Mouse (Mus musculus): ENCODE measurements around the gene Pdzrn4. TPM values are rescaled to one million over a fixed set of nuclear protein-coding genes. Genes with fewer than 3 reads are reported as not detected.

Gene Pdzrn4
- polyA plus RNA-seq, 1 experiment from 2014 or later, result 16.9 TPM

DNA sequence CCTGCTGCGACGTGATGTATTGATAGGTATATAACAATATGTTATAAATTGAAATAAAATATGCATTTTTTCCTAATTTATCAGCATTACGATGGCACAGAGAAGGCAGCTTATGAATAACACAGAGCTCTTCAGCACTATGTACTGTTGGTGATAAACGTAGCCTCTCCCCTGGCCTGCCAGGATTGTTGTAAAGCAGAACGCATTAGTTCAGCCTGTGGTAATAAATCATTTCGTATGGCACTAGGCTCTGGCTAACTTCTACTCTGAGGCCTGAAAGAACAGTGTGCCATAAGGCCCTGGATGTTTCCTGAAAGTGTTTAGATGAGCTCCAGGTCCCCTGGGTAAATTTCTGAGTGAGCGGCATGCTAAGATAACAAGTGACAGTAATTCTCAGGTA lies 55.9 kb downstream of the Pdzrn4 start:
- Histone ChIP-seq H3K27ac (ENCODE audit: low read length) (no peak overlapping the region), H3K4me2 (ENCODE audit: low read length) (no peak overlapping the region), H3K36me3 (ENCODE audit: control insufficient read depth, insufficient read depth) (no peaks in the 10 kb centered on the region), H3K27me3 (replicated peaks; ENCODE audit: control insufficient read depth, insufficient read depth, low read length) (no peaks in the 10 kb centered on the region), H3K9ac (replicated peaks; ENCODE audit: low read depth, low read length) (no peak overlapping the region), H3K9me3 (ENCODE audit: control insufficient read depth, low read length) (0 out of 2 replicates have a peak, but pooled peaks cover 4% of the 10 kb centered on the region), H3K4me3 (replicated peaks; ENCODE audit: low read length) (no peak overlapping the region), H3K4me1 (replicated peaks; ENCODE audit: control insufficient read depth, insufficient read depth, low read length) (peaks cover 5% of the 10 kb centered on the region)
- ATAC-seq, result no peak
- 92% methylated on average over 7 of the region's 7 CpGs for WGBS

DNA sequence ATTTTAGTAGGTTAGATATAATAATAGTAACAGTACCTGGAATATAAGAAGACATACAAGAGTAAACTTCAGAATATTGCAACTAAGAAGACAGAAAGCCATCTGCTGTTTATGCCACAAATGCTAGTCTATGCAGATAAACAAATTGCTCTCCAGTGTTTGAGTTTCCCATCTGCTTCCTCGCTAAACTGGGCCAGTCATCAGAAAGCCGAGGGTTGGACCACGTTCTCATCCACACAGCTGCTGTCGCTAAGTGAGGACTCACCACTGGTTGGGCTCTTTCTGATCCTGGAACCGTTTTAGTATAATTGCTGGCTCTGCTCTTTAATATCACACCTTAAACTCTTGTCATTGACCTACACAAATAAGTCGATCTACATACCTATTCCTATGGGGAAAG lies 85.5 kb downstream of the Pdzrn4 start:
- 65% methylated on average over 6 of the region's 6 CpGs for WGBS

DNA sequence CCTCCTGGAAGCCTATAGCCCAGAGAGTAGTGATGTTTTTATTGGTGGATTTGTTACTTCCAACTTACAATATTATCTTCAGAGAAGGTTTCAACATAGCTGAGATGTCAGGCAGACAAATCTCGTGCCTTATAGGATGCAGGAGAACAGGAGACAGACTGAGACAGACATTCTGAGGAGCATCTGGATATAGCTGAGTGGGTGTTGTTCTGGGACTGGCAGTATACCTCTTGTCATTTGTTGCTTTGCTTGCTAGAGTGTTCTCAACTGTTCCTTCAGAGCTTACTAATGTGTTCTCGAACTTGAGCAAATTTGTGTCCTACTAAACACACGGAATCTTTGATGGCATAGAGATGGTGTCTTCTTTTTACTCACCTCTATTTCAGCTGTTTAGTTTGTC lies 94.7 kb downstream of the Pdzrn4 start:
- H3K36me3 ChIP-seq (ENCODE audit: control insufficient read depth, insufficient read depth), result no peaks in the 10 kb centered on the region
- ATAC-seq, result no peak
- H3K27ac ChIP-seq (ENCODE audit: low read length), result no peak overlapping the region
- no peak overlapping the region for H3K4me2 ChIP-seq (ENCODE audit: low read length)
- H3K4me1 ChIP-seq (replicated peaks; ENCODE audit: control insufficient read depth, insufficient read depth, low read length), result no peaks in the 10 kb centered on the region; the same call in 1 of the 2 replicates
- H3K4me3 ChIP-seq (replicated peaks; ENCODE audit: low read length), result no peak overlapping the region
- H3K9ac ChIP-seq (replicated peaks; ENCODE audit: low read depth, low read length), result no peak overlapping the region
- WGBS, result 86% methylated on average over 3 of the region's 3 CpGs
- no peaks in the 10 kb centered on the region for H3K27me3 ChIP-seq (replicated peaks; ENCODE audit: control insufficient read depth, insufficient read depth, low read length)
- no peaks in the 10 kb centered on the region for H3K9me3 ChIP-seq (ENCODE audit: control insufficient read depth, low read length)

More for the DNA sequence above, 85.5 kb downstream of the Pdzrn4 start:
- no peak overlapping the region for H3K4me2 ChIP-seq (ENCODE audit: low read length)
- H3K9ac ChIP-seq (replicated peaks; ENCODE audit: low read depth, low read length), result no peak overlapping the region
- no peaks in the 10 kb centered on the region for H3K27me3 ChIP-seq (replicated peaks; ENCODE audit: control insufficient read depth, insufficient read depth, low read length)
- H3K36me3 ChIP-seq (ENCODE audit: control insufficient read depth, insufficient read depth), result no peaks in the 10 kb centered on the region
- peak; percentile 57; the same call in 1 of the 2 replicates for ATAC-seq
- H3K27ac ChIP-seq (ENCODE audit: low read length), result no peak overlapping the region
- H3K4me1 ChIP-seq (replicated peaks; ENCODE audit: control insufficient read depth, insufficient read depth, low read length), result no peaks in the 10 kb centered on the region
- H3K9me3 ChIP-seq (ENCODE audit: control insufficient read depth, low read length), result no peaks in the 10 kb centered on the region
- H3K4me3 ChIP-seq (replicated peaks; ENCODE audit: low read length), result no peak overlapping the region

DNA sequence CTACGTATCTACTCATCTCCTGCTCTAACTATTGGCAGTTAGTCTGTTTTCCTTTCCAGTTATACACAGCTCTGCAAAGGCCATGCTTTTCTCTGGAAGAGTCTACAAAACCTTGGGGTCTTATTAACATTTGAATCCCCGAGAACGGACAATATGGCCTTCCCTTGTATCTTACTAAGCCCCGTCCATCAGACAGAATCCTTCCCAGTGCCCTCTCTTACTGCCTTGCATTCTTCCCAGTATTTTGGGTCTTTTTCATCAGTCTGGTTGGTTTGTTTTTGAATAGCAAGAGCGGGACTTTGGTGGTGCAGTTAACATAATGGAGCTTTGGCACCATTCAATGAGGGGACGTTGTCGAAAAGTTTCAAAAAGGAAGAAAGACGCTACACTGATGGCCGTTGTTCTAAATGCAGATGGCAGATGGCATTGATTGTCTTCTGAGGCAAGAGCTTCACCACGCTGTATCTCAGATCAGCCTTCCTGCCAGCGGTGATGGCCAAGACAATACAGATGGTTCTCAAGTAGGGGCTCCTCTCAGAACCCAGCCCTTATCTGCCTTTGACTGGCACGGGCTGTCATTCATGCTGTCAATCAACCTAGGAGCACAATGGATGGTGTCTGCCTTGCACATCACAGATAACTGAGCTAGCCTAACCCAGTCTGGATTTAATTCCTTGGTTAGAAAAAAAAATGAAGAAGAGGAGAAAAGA lies 98.9 kb downstream of the Pdzrn4 start:
- no peaks in the 10 kb centered on the region for H3K9me3 ChIP-seq (ENCODE audit: control insufficient read depth, low read length)
- H3K27ac ChIP-seq (ENCODE audit: low read length), result no peak overlapping the region
- no peaks in the 10 kb centered on the region for H3K27me3 ChIP-seq (replicated peaks; ENCODE audit: control insufficient read depth, insufficient read depth, low read length)
- H3K4me3 ChIP-seq (replicated peaks; ENCODE audit: low read length), result no peak overlapping the region
- H3K9ac ChIP-seq (replicated peaks; ENCODE audit: low read depth, low read length), result no peak overlapping the region
- H3K4me2 ChIP-seq (ENCODE audit: low read length), result no peak overlapping the region
- ATAC-seq, result peak; percentile 85
- 50% methylated on average over 12 of the region's 12 CpGs for WGBS
- H3K4me1 ChIP-seq (replicated peaks; ENCODE audit: control insufficient read depth, insufficient read depth, low read length), result no peaks in the 10 kb centered on the region; the same call in none of the 2 replicates
- no peaks in the 10 kb centered on the region for H3K36me3 ChIP-seq (ENCODE audit: control insufficient read depth, insufficient read depth)

DNA sequence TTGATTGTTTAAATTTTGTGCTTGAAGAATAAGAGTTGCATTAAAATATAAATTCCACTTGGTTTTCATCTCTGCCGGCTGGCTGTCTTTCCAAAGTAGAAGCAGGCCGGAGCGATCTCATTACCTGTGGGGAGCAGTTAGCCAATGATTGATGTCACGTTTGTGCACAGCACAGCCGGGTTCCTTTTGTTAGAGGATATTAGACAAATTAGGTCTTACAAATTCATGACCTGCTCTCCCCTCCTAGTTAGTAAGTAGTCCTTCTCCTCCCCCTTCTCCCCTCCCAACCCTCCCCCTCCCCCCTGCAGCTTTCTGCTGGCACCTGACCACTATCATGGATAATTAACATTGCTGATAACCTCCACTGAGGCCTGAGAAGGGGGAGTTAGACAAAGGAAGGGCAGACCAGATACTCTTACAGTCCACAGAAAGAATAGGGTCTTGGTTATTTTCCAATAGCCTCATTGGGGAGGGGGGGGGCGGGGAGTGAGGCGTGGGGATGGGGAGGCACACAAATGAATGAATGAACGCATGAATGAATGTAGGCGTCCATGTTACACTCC lies 103.7 kb downstream of the Pdzrn4 start:
- Histone ChIP-seq H3K9me3 (ENCODE audit: control insufficient read depth, low read length) (no peaks in the 10 kb centered on the region), H3K4me2 (ENCODE audit: low read length) (no peak overlapping the region), H3K4me1 (replicated peaks; ENCODE audit: control insufficient read depth, insufficient read depth, low read length) (no peaks in the 10 kb centered on the region; the same call in none of the 2 replicates), H3K9ac (replicated peaks; ENCODE audit: low read depth, low read length) (no peak overlapping the region), H3K4me3 (replicated peaks; ENCODE audit: low read length) (no peak overlapping the region), H3K27ac (ENCODE audit: low read length) (no peak overlapping the region), H3K36me3 (ENCODE audit: control insufficient read depth, insufficient read depth) (no peaks in the 10 kb centered on the region), H3K27me3 (replicated peaks; ENCODE audit: control insufficient read depth, insufficient read depth, low read length) (no peaks in the 10 kb centered on the region)
- ATAC-seq, result no peak
- WGBS, result 12% methylated on average over 9 of the region's 9 CpGs

DNA sequence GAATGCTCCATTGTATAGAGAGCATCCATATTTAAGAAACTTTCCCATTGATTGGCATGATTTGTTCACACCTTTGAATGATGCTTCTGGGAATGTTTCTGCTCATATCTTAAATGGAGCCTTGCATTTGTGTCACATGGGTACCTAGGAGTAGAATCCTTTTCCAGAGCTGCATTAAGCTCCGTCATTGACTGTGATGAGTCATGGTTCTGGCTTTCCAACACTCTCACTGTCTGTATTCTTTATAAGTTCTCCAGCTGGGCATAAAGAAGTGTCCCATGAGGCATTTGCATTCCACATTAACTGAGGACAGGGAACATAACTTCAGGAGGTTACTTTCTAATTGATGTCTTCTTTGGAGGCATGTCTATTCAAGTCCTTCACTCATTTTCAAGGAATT lies 106.1 kb downstream of the Pdzrn4 start:
- Histone ChIP-seq H3K4me3 (replicated peaks; ENCODE audit: low read length) (no peak overlapping the region), H3K9me3 (ENCODE audit: control insufficient read depth, low read length) (no peaks in the 10 kb centered on the region), H3K27ac (ENCODE audit: low read length) (no peak overlapping the region), H3K4me1 (replicated peaks; ENCODE audit: control insufficient read depth, insufficient read depth, low read length) (no peaks in the 10 kb centered on the region; the same call in 1 of the 2 replicates), H3K9ac (replicated peaks; ENCODE audit: low read depth, low read length) (no peak overlapping the region), H3K36me3 (ENCODE audit: control insufficient read depth, insufficient read depth) (no peaks in the 10 kb centered on the region), H3K27me3 (replicated peaks; ENCODE audit: control insufficient read depth, insufficient read depth, low read length) (no peaks in the 10 kb centered on the region), H3K4me2 (ENCODE audit: low read length) (no peak overlapping the region)
- ATAC-seq, result no peak
- 85% methylated on average over 1 of the region's 1 CpGs for WGBS

DNA sequence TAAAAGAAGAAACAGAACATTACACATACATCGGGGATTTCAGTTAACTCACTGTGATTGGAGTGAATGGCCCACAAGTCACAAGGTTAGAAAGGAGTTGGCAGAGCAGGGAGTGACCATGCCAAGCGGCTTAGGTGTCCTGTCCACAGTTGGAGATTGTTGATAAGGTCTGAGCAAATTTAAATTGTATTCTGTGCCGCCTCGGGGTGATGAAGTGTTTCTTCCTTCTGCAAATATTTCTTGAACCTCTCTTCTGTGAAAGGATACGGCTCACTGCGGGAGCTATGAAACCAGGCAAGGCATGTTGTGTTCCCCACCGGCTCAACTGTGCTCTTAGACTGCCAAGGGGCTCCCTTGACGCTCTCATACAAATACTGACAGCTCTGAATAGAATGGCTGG lies 112.7 kb downstream of the Pdzrn4 start:
- Histone ChIP-seq H3K9me3 (ENCODE audit: control insufficient read depth, low read length) (no peaks in the 10 kb centered on the region), H3K4me3 (replicated peaks; ENCODE audit: low read length) (no peak overlapping the region), H3K4me1 (replicated peaks; ENCODE audit: control insufficient read depth, insufficient read depth, low read length) (no peaks in the 10 kb centered on the region), H3K36me3 (ENCODE audit: control insufficient read depth, insufficient read depth) (no peaks in the 10 kb centered on the region), H3K27ac (ENCODE audit: low read length) (no peak overlapping the region), H3K27me3 (replicated peaks; ENCODE audit: control insufficient read depth, insufficient read depth, low read length) (no peaks in the 10 kb centered on the region), H3K4me2 (ENCODE audit: low read length) (no peak overlapping the region), H3K9ac (replicated peaks; ENCODE audit: low read depth, low read length) (no peak overlapping the region)
- 86% methylated on average over 8 of the region's 8 CpGs for WGBS
- ATAC-seq, result no peak

DNA sequence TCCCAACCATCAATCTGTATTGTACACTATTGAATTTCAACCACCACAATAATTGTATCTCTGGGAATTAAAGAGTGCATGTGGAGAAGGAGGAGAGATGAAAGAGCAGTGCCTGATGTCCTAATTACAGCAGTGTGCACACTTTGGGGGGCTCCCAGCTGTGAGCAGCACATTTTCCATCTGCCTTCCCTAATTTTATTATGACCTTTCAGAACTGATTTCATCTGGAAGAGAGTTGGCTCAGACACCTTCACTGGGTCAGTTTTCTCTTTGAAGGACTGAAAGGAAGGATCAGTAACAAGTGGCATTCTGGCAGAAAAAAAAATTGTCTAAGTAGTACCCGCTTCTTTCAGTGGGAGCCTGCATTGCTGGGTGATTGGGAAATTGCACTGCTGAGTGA lies 119.0 kb downstream of the Pdzrn4 start:
- Histone ChIP-seq H3K4me1 (replicated peaks; ENCODE audit: control insufficient read depth, insufficient read depth, low read length) (peaks cover 5% of the 10 kb centered on the region), H3K27me3 (replicated peaks; ENCODE audit: control insufficient read depth, insufficient read depth, low read length) (no peaks in the 10 kb centered on the region), H3K4me3 (replicated peaks; ENCODE audit: low read length) (no peak overlapping the region), H3K4me2 (ENCODE audit: low read length) (no peak overlapping the region), H3K9ac (replicated peaks; ENCODE audit: low read depth, low read length) (no peak overlapping the region), H3K27ac (ENCODE audit: low read length) (no peak overlapping the region), H3K36me3 (ENCODE audit: control insufficient read depth, insufficient read depth) (no peaks in the 10 kb centered on the region), H3K9me3 (ENCODE audit: control insufficient read depth, low read length) (no peaks in the 10 kb centered on the region)
- no peak for ATAC-seq
- 34% methylated on average over 1 of the region's 1 CpGs for WGBS

DNA sequence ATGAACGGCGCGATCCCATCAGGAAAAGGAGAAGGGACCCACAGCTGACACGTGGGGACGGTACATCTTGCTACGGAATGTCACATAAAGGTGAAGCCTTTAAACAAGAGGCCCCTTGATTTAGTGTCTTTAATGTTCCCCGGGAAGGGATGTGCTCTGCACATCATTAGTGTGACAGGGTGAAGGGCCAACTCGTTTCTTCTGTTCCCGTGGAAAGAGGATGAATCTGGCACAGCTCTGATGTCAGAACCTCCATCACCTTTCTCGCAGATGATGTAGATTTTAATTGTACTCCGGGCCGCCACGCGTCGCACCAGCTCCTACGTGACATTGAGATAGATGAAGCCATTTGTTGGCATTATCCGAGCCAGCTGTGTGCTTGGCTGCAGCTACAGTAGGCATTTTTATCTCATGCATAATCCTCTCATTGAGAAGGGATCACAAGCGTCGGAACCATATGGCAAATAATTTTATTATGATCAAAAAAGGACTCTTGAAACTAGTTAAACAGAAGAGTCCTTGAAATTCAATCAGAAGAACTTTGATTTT lies 124.1 kb downstream of the Pdzrn4 start:
- WGBS, result 45% methylated on average over 19 of the region's 19 CpGs
- Histone ChIP-seq H3K36me3 (ENCODE audit: control insufficient read depth, insufficient read depth) (no peaks in the 10 kb centered on the region), H3K4me3 (replicated peaks; ENCODE audit: low read length) (no peak overlapping the region), H3K27ac (ENCODE audit: low read length) (no peak overlapping the region), H3K27me3 (replicated peaks; ENCODE audit: control insufficient read depth, insufficient read depth, low read length) (no peaks in the 10 kb centered on the region), H3K4me1 (replicated peaks; ENCODE audit: control insufficient read depth, insufficient read depth, low read length) (peaks cover 13% of the 10 kb centered on the region), H3K4me2 (ENCODE audit: low read length) (peak overlapping the region; percentile 34), H3K9me3 (ENCODE audit: control insufficient read depth, low read length) (no peaks in the 10 kb centered on the region), H3K9ac (replicated peaks; ENCODE audit: low read depth, low read length) (no peak overlapping the region)
- ATAC-seq, result peak; percentile 63; the same call in 1 of the 2 replicates

Data from forebrain, embryonic 16.5 days (tissue).